Mouse (Mus musculus) right cerebral cortex, postnatal 25 days (tissue): ENCODE results near the gene Olfr658.
A peak's percentile ranks its signal among the peaks of the same experiment; 100 is the strongest.

Experiments
- DNase-seq: peaks from one replicate; pipeline ENCODE4 v3.0.0; 2022

Gene Olfr658

GRCm38 (mm10) chr7:104646841-104647482 is at the start of gene Olfr658:
Gene Olfr658, minus strand, starts transcription at chr7:104647305.
- DNase-seq = peak; percentile 8

GRCm38 (mm10) chr7:104686201-104686600 is 39.1 kb upstream of the Olfr658 start, which contains the start of gene Olfr661:
Gene Olfr661, plus strand, starts transcription at chr7:104686501.
- DNase-seq = no peak

GRCm38 (mm10) chr7:104666453-104666852 is 19.3 kb upstream of the Olfr658 start, which contains the start of gene Olfr659:
Gene Olfr659, plus strand, starts transcription at chr7:104666753.
- DNase-seq = no peak

GRCm38 (mm10) chr7:104624494-104624893 is 22.6 kb downstream of the Olfr658 start, which contains the start of gene Olfr657:
Gene Olfr657, plus strand, starts transcription at chr7:104624794.
- no peak for DNase-seq

- no peak for DNase-seq
Measured at GRCm38 (mm10) chr7:104613655-104614054, 33.5 kb downstream of the Olfr658 start, which contains the start of gene Olfr656. Gene Olfr656, plus strand, starts transcription at chr7:104613955.

- DNase-seq = no peak
Measured at GRCm38 (mm10) chr7:104604727-104605126, 42.4 kb downstream of the Olfr658 start.

GRCm38 (mm10) chr7:104603173-104603572 is 43.9 kb downstream of the Olfr658 start:
- no peak for DNase-seq

GRCm38 (mm10) chr7:104601679-104602078 is 45.4 kb downstream of the Olfr658 start, which contains the start of gene Olfr655:
Gene Olfr655, minus strand, starts transcription at chr7:104601779.
- DNase-seq = no peak
